Mouse (Mus musculus) forebrain, embryonic 16.5 days (tissue): ENCODE measurements around the gene Emc8. TPM values are rescaled to one million over a fixed set of nuclear protein-coding genes. Genes with fewer than 3 reads are reported as not detected.

Source experiments
- ATAC-seq: fragments of 200-750 bp; cut with Nextera tagmentation; 2 replicates; pipeline ENCODE4 v1.8.0; 2017; ENCODE audit warnings: mild to moderate bottlenecking, moderate library complexity
- H3K27ac ChIP-seq: fragments of 300-500 bp; sonication (generic); 2 replicates; pipeline ENCODE4 v1.5.1; 2014; ENCODE audit warnings: low read length, control low read depth
- H3K27me3 ChIP-seq: fragments of 300-500 bp; sonication (generic); replicated peaks from 2 replicates; pipeline ENCODE4 v1.6.1; 2014; ENCODE audit warnings: low read length; ENCODE audit not compliant: control insufficient read depth, insufficient read depth
- H3K36me3 ChIP-seq: fragments of 300-500 bp; sonication (generic); 2 replicates; pipeline ENCODE4 v1.6.1; 2014; ENCODE audit not compliant: control insufficient read depth, insufficient read depth
- H3K4me1 ChIP-seq: fragments of 300-500 bp; sonication (generic); replicated peaks from 2 replicates; pipeline ENCODE4 v1.6.1; 2014; ENCODE audit warnings: low read length; ENCODE audit not compliant: control insufficient read depth, insufficient read depth
- H3K4me2 ChIP-seq: fragments of 300-500 bp; sonication (generic); 2 replicates; pipeline ENCODE4 v1.6.1; 2014; ENCODE audit warnings: mild to moderate bottlenecking, low read length, control low read depth
- H3K4me3 ChIP-seq: fragments of 300-500 bp; sonication (generic); replicated peaks from 2 replicates; pipeline ENCODE4 v1.5.1; 2014; ENCODE audit warnings: mild to moderate bottlenecking, low read length, control low read depth
- H3K9ac ChIP-seq: fragments of 300-500 bp; sonication (generic); replicated peaks from 2 replicates; pipeline ENCODE4 v1.6.1; 2014; ENCODE audit warnings: low read depth, low read length, control low read depth
- H3K9me3 ChIP-seq: fragments of 300-500 bp; sonication (generic); 2 replicates; pipeline ENCODE4 v1.6.1; 2016; ENCODE audit warnings: low read length; ENCODE audit not compliant: control insufficient read depth
- WGBS: fragments of 180-500 bp; shearing (Covaris S2); extraction: QIAGEN DNeasy Blood & Tissue Kit; methylation state at CpG from one replicate; pipeline ENCODE4 v1.1.7; 2014; 5-methylcytosine and 5-hydroxymethylcytosine counted together
- polyA plus RNA-seq: library from polyadenylated mRNA; unstranded; fragments of >200 nt; fragmentation: Nextera tagmentation; extraction: Ambion mirVana; gene quantifications from 2 replicates; pipeline ENCODE4 v1.2.1, GENCODE M21; 2015

Emc8 gene
- polyA plus RNA-seq, 1 experiment from 2014 or later: 148 TPM

DNA sequence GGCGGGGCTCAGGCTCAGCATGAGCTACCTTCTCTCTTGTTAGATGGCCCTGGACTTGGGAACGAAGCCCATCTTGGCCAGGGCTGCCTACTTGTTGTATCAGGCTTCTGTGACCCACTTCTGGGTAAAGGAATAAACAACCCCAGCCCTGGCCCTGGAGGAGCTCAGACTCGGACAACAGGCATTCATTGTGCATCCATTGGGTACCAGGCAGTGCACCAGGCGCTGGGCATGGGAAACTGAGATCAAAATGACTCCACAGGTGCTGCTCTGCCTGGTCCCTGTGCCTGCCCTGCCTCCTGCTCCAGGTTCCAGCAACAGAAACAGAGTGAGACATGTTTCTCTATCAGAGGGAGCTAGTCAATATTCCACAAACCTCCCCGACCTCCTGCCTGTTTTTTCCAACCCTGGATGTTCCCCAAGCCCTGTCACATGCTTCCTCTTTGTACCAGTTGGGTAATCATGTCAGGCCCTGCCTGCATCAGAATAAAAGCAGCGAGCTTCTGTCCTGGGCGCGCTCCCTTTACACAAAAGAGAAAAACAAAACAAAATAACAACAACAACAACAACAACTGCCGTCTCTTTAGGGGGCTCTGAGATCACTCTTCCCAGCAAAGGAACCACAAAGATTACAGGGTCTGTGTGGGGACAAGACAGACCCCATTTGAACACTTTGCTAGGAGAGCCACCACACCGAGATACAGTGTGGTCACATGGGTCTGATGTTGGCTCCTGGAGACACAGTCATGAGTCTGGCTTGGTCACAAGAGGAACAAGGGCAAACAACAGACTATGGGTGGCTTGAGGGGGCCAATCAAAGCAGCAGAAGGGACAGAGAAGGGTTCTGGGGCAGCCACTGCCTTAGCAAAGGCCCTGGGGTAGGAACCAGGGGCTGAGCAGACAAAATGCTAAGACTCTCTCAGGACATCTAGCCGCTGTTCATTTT is 48.9 kb downstream of the Emc8 start:
- no peaks in the 10 kb centered on the region for H3K9me3 ChIP-seq
- H3K27me3 ChIP-seq: no peaks in the 10 kb centered on the region
- no peak overlapping the region for H3K4me2 ChIP-seq
- ATAC-seq: no peak
- no peak overlapping the region for H3K27ac ChIP-seq
- H3K4me1 ChIP-seq: peaks cover 23% of the 10 kb centered on the region
- 61% methylated on average over 11 of the region's 11 CpGs for WGBS
- no peak overlapping the region for H3K9ac ChIP-seq
- no peaks in the 10 kb centered on the region for H3K36me3 ChIP-seq
- H3K4me3 ChIP-seq: no peak overlapping the region

DNA sequence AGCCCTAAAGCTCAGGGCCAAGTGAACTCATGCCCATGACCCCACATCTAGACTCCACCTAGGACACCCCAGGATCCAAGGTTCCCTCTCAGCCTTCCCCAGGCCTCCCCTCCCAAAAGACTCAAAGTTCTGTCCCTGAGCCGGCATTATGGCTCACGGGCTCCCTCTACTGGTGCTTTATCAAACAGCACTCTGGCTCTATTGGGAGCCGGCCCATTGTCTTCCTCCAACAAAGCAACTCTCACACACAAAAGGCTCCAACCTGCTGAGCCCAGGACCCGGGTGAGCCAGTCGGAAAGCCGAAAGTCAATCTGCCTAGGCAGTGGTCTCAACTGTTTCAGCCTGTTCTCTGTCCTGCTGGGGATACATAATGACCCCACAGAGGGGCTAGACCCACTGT is 50.3 kb downstream of the Emc8 start:
- H3K9ac ChIP-seq: peak overlapping the region; percentile 52
- H3K4me2 ChIP-seq: peak overlapping the region; percentile 41
- H3K27ac ChIP-seq: peak overlapping the region; percentile 56; the same call in 1 of the 2 replicates

DNA sequence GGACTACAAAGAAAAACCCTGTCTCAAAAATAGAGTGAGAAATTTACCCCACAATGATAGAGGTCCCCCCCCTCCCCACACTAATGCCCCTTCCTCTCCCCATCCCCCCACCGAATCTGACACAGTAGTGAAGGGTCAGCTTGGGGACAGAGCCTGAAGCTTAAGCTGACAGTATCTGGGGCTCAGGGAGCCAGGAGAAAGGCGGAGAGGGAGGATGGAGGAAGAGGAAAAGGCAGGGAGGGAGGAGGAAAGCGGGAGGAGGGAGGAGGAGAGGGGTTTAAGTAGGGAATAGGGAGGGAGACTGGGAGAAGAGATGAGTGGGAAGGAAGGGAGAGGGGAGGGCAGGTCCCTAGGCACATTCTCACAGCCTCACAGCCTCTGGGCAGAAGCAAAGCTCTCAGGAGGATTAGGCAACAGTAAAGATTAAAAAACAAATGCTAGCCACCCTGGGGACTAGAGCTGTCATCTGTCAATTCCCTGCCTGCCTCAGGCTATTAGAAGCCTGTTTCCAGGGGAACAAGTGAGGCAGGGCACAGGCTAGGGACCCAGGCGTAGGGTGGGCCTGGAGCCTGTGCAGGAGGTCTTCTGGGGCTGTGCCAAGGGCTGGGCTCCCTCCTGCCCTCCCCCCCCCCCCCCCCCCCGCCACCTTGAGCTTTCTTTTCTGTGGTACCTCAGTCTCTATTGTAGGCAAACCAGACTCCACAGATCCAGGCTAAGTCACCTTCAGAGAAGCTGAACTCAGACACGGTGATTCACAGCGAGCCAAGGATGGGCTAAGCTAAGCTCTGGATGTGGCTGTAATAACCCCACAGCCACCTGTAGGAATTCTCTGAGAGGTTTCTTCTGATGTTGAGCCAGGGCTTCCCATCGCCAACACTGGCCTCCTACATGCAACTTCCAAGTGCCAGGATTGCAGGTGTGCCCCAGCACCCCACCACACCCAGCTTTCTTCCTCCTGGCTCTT is 51.4 kb downstream of the Emc8 start:
- ATAC-seq: peak; percentile 58
- no peak overlapping the region for H3K4me2 ChIP-seq
- H3K4me1 ChIP-seq: peaks cover 23% of the 10 kb centered on the region
- H3K27me3 ChIP-seq: no peaks in the 10 kb centered on the region
- no peak overlapping the region for H3K4me3 ChIP-seq
- H3K9me3 ChIP-seq: no peaks in the 10 kb centered on the region
- peak overlapping the region; percentile 23; the same call in 1 of the 2 replicates for H3K27ac ChIP-seq
- H3K9ac ChIP-seq: peak overlapping the region; percentile 39; the same call in 1 of the 2 replicates
- H3K36me3 ChIP-seq: no peaks in the 10 kb centered on the region
- 20% methylated on average over 7 of the region's 8 CpGs for WGBS

More for the DNA sequence above, 50.3 kb downstream of the Emc8 start:
- no peaks in the 10 kb centered on the region for H3K9me3 ChIP-seq
- no peak overlapping the region for H3K4me3 ChIP-seq
- under 1% methylated on average over 6 of the region's 6 CpGs for WGBS
- peak; percentile 55 for ATAC-seq
- no peaks in the 10 kb centered on the region for H3K36me3 ChIP-seq
- H3K27me3 ChIP-seq: no peaks in the 10 kb centered on the region
- H3K4me1 ChIP-seq: peaks cover 23% of the 10 kb centered on the region

DNA sequence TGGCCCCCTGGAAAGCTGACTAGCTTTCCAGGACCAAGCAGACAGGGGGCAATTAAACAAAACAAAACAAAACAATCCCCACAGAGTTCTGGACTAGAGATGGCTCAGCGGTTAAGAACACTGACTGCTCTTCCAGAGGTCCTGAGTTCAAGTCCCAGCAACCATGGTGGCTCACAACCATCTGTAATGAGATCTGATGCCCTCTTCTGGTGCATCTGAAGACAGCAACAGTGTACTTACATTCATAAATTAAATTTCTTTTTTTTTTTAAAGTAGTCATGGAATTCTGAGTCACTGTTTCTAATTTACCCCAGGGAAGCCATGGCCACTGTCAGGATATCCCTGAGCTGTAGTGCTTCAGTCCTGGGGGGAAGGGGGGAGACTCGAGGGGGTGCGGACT is 53.9 kb downstream of the Emc8 start:
- no peaks in the 10 kb centered on the region for H3K36me3 ChIP-seq
- no peak for ATAC-seq
- WGBS: 90% methylated on average over 3 of the region's 3 CpGs
- H3K4me3 ChIP-seq: no peak overlapping the region
- no peak overlapping the region for H3K4me2 ChIP-seq
- H3K9ac ChIP-seq: no peak overlapping the region
- no peaks in the 10 kb centered on the region for H3K9me3 ChIP-seq
- H3K27ac ChIP-seq: no peak overlapping the region
- H3K27me3 ChIP-seq: no peaks in the 10 kb centered on the region
- H3K4me1 ChIP-seq: peaks cover 17% of the 10 kb centered on the region

DNA sequence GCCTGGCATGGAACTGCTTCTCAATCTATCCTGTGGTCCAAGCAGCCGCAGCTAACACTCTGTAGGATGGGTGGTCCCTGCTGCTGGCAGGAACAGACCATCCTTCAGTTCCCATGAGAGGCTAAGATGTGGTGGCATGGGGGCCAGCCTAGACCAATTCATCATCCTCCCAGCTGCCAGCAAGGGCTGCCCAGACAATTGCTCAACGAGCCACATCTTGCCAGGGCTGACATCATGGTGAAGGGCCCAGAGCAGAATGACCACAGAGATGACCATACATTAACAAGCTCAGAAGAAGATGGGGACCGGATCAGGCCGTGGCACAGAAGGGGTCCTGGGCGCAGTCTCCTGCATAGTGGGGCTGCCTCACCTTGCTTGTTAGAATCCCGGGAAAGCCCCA is 57.5 kb downstream of the Emc8 start:
- Histone ChIP-seq H3K9me3 (no peaks in the 10 kb centered on the region), H3K9ac (no peak overlapping the region), H3K27ac (no peak overlapping the region), H3K4me2 (no peak overlapping the region), H3K36me3 (no peaks in the 10 kb centered on the region), H3K27me3 (no peaks in the 10 kb centered on the region), H3K4me1 (no peaks in the 10 kb centered on the region), H3K4me3 (no peak overlapping the region)
- WGBS: 83% methylated on average over 6 of the region's 6 CpGs
- no peak for ATAC-seq

DNA sequence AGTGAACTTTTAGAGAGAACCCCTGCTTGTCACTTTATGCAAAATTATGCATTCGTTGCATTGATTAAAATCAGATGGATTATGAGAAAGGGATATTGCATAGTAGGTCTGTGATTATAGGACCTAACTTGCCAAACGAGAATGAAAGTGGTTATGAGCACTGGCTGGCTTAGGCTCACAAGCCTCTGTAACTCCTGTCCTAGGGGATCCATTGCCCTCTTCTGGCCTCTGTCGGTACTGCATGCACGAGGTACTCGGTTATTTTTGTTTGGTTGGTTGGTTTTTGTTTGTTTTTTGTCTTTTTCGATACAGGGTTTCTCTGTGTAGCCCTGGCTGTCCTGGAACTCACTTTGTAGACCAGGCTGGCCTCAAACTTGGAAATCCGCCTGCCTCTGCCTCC is 60.5 kb downstream of the Emc8 start:
- peak; percentile 73 for ATAC-seq
- Histone ChIP-seq H3K27ac (no peak overlapping the region), H3K27me3 (no peaks in the 10 kb centered on the region), H3K4me1 (0 out of 2 replicates have a peak, but pooled peaks cover 1% of the 10 kb centered on the region), H3K4me3 (no peak overlapping the region), H3K9me3 (no peaks in the 10 kb centered on the region), H3K36me3 (no peaks in the 10 kb centered on the region), H3K4me2 (no peak overlapping the region), H3K9ac (no peak overlapping the region)
- 10% methylated on average over 7 of the region's 7 CpGs for WGBS

DNA sequence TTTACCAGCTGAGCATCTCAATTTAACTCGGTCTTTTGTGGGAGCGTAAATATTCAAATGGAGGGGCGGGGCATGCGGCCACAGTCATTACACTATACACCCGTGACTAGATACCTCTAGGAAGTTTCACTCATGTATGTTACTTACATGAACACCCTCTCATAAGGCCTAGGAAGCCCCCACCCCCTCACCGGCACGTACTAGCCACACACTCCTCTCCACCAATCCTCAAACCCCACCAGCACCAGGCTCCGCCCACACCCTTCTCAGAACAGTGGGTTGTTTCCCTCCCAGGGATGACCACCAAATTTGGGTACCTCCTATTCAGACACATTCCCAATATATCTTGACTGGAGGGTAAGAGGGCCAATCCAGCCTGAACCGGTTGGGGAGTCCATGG is 60.9 kb downstream of the Emc8 start:
- Histone ChIP-seq H3K36me3 (no peaks in the 10 kb centered on the region), H3K27ac (no peak overlapping the region), H3K9me3 (no peaks in the 10 kb centered on the region), H3K27me3 (no peaks in the 10 kb centered on the region), H3K4me1 (0 out of 2 replicates have a peak, but pooled peaks cover 4% of the 10 kb centered on the region), H3K4me2 (no peak overlapping the region), H3K9ac (no peak overlapping the region), H3K4me3 (no peak overlapping the region)
- 0 out of 2 replicates have a peak, but pooled peaks have one; percentile 24 for ATAC-seq
- 79% methylated on average over 9 of the region's 9 CpGs for WGBS
